Mouse (Mus musculus): ENCODE measurements at regions not wholly inside any gene's neighbourhood (a gene's known extent, or its start where the extent isn't known, plus 50 kb on each side); places are given as distances from the start of the nearest gene placed in this dataset.

- TF ChIP-seq CTCF (IDR thresholded peaks at IDR 0.05; ENCODE audit: control insufficient read depth, insufficient read depth, insufficient read length) (no peak), MAX (IDR thresholded peaks at IDR 0.05) (no peak), MYOD1 (IDR thresholded peaks at IDR 0.05; ENCODE audit: control insufficient read depth, insufficient read length, low read depth) (no peak), USF1 (IDR thresholded peaks at IDR 0.05; ENCODE audit: low read depth) (no peak), FOSL1 (IDR thresholded peaks at IDR 0.05; ENCODE audit: insufficient read depth, low read length, poor library complexity, severe bottlenecking) (no peak), CEBPB (IDR thresholded peaks at IDR 0.05; ENCODE audit: low read depth) (no peak)
Observed at GRCm38 (mm10) chr15:51071132-51071656, 2813.5 kb upstream of the Gm7489 start.
